Mouse (Mus musculus): ENCODE measurements around the gene Ugt1a6a.
"Not testable (repeated sequence)": the region's sequence is repeated elsewhere in the genome, so short reads cannot be mapped to it uniquely, and the experiment has no call there.

The Ugt1a6a gene

GRCm38 (mm10) chr1:88134457-88135011 lies at the start of gene Ugt1a6a:
Gene Ugt1a6a (plus strand): TSS chr1:88134809.
- not testable (repeated sequence) for DNase-seq (ENCODE audit: extremely low spot score, low spot score)

GRCm38 (mm10) chr1:88086125-88086524 lies 48.5 kb upstream of the Ugt1a6a start:
- no peak for DNase-seq (ENCODE audit: extremely low spot score, low spot score)

- DNase-seq (ENCODE audit: extremely low spot score, low spot score), result no peak
These were observed 47.1 kb upstream of the Ugt1a6a start, which contains the start of gene Ugt1a8 for GRCm38 (mm10) chr1:88087513-88087912. Gene Ugt1a8 (plus strand): TSS chr1:88087813.

GRCm38 (mm10) chr1:88092341-88092740 lies 42.3 kb upstream of the Ugt1a6a start:
- DNase-seq (ENCODE audit: extremely low spot score, low spot score), result no peak

GRCm38 (mm10) chr1:88094270-88094676 lies 40.3 kb upstream of the Ugt1a6a start:
- not testable (repeated sequence) for DNase-seq (ENCODE audit: extremely low spot score, low spot score)

GRCm38 (mm10) chr1:88094941-88095492 lies 39.6 kb upstream of the Ugt1a6a start, which contains the start of gene Ugt1a7c:
Gene Ugt1a7c (plus strand): TSS chr1:88095062.
- DNase-seq (ENCODE audit: extremely low spot score, low spot score), result peak; percentile 14

- not testable (repeated sequence) for DNase-seq (ENCODE audit: extremely low spot score, low spot score)
These were observed 36.1 kb upstream of the Ugt1a6a start for GRCm38 (mm10) chr1:88098546-88098945.

GRCm38 (mm10) chr1:88099691-88100090 lies 34.9 kb upstream of the Ugt1a6a start:
- DNase-seq (ENCODE audit: extremely low spot score, low spot score), result not testable (repeated sequence)

- DNase-seq (ENCODE audit: extremely low spot score, low spot score), result not testable (repeated sequence)
These were observed 31.6 kb upstream of the Ugt1a6a start, which contains the start of gene Ugt1a6b for GRCm38 (mm10) chr1:88103019-88103418. Gene Ugt1a6b (plus strand): TSS chr1:88103252.

GRCm38 (mm10) chr1:88103697-88104468 lies 30.7 kb upstream of the Ugt1a6a start:
- DNase-seq (ENCODE audit: extremely low spot score, low spot score), result not testable (repeated sequence)

GRCm38 (mm10) chr1:88104667-88105430 lies 29.8 kb upstream of the Ugt1a6a start:
- DNase-seq (ENCODE audit: extremely low spot score, low spot score), result no peak

GRCm38 (mm10) chr1:88105656-88106055 lies 29.0 kb upstream of the Ugt1a6a start:
- DNase-seq (ENCODE audit: extremely low spot score, low spot score), result no peak

- DNase-seq (ENCODE audit: extremely low spot score, low spot score), result not testable (repeated sequence)
These were observed 25.5 kb upstream of the Ugt1a6a start for GRCm38 (mm10) chr1:88109027-88109557.

- DNase-seq (ENCODE audit: extremely low spot score, low spot score), result not testable (repeated sequence)
These were observed 25.0 kb upstream of the Ugt1a6a start for GRCm38 (mm10) chr1:88109604-88110003.

GRCm38 (mm10) chr1:88112769-88113168 lies 21.8 kb upstream of the Ugt1a6a start:
- DNase-seq (ENCODE audit: extremely low spot score, low spot score), result not testable (repeated sequence)

GRCm38 (mm10) chr1:88120550-88120949 lies 14.1 kb upstream of the Ugt1a6a start:
- DNase-seq (ENCODE audit: extremely low spot score, low spot score), result not testable (repeated sequence)

GRCm38 (mm10) chr1:88121521-88121920 lies 13.1 kb upstream of the Ugt1a6a start:
- DNase-seq (ENCODE audit: extremely low spot score, low spot score), result not testable (repeated sequence)

GRCm38 (mm10) chr1:88125827-88126360 lies 8.7 kb upstream of the Ugt1a6a start:
- DNase-seq (ENCODE audit: extremely low spot score, low spot score), result not testable (repeated sequence)

GRCm38 (mm10) chr1:88129091-88129490 lies 5.5 kb upstream of the Ugt1a6a start:
- DNase-seq (ENCODE audit: extremely low spot score, low spot score), result not testable (repeated sequence)

- not testable (repeated sequence) for DNase-seq (ENCODE audit: extremely low spot score, low spot score)
These were observed 4.4 kb upstream of the Ugt1a6a start for GRCm38 (mm10) chr1:88130223-88130622.
